Mouse (Mus musculus): Measurements from ENCODE around the gene St8sia2. TPM values are rescaled to one million over a fixed set of nuclear protein-coding genes. Genes with fewer than 3 reads are reported as not detected.

Gene St8sia2
- polyA plus RNA-seq, 1 experiment from 2014 or later = 1.2 TPM

DNA sequence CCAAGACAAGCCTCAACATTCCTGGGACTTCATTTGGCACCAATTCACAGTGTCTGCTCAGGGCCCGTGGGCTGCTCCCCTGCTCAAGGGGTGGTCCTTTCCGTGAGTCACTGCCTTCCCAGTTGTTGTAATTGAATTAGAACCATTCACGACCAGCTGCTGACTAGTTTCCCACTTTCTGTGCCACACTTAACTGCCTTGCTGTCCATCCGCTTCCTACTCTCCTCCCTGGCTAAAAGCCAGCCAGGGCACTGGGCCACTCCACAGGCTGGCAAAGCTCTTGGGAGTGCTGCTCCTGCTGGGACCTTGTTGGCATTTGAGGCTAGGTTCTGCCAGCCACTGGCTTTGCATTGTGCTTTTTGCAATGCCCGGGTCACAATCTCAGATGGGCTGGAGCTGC is 59.0 kb downstream of the St8sia2 start:
- H3K36me3 ChIP-seq (ENCODE audit: control insufficient read depth, insufficient read depth) = no peaks in the 10 kb centered on the region
- H3K9me3 ChIP-seq (ENCODE audit: control insufficient read depth) = no peaks in the 10 kb centered on the region
- no peak overlapping the region for H3K4me3 ChIP-seq (ENCODE audit: low read depth, low read length)
- WGBS = 62% methylated on average over 5 of the region's 5 CpGs
- TF ChIP-seq CTCF (IDR thresholded peaks at IDR 0.05; ENCODE audit: low read depth) = no peak
- H3K27me3 ChIP-seq (replicated peaks; ENCODE audit: control insufficient read depth, insufficient read depth, low read length) = no peaks in the 10 kb centered on the region
- no peak overlapping the region for H3K4me2 ChIP-seq (replicated peaks; ENCODE audit: low read depth)
- no peak for ATAC-seq
- H3K4me1 ChIP-seq (replicated peaks; ENCODE audit: control insufficient read depth, insufficient read depth, low read length) = no peaks in the 10 kb centered on the region
- no peak overlapping the region for H3K27ac ChIP-seq (ENCODE audit: low read depth, low read length)
- H3K9ac ChIP-seq (ENCODE audit: low read depth, low read length) = no peak overlapping the region

- ATAC-seq = no peak
- Histone ChIP-seq H3K4me3 (ENCODE audit: low read depth, low read length) (no peak overlapping the region), H3K9me3 (ENCODE audit: control insufficient read depth) (no peaks in the 10 kb centered on the region), H3K4me1 (replicated peaks; ENCODE audit: control insufficient read depth, insufficient read depth, low read length) (no peaks in the 10 kb centered on the region), H3K27me3 (replicated peaks; ENCODE audit: control insufficient read depth, insufficient read depth, low read length) (no peaks in the 10 kb centered on the region), H3K27ac (ENCODE audit: low read depth, low read length) (no peak overlapping the region), H3K36me3 (ENCODE audit: control insufficient read depth, insufficient read depth) (no peaks in the 10 kb centered on the region), H3K4me2 (replicated peaks; ENCODE audit: low read depth) (no peak overlapping the region), H3K9ac (ENCODE audit: low read depth, low read length) (no peak overlapping the region)
- WGBS = 88% methylated on average over 4 of the region's 4 CpGs
- no peak for TF ChIP-seq CTCF (IDR thresholded peaks at IDR 0.05; ENCODE audit: low read depth)
Measured at GRCm38 (mm10) chr7:73953131-73953530, 60.4 kb downstream of the St8sia2 start.

DNA sequence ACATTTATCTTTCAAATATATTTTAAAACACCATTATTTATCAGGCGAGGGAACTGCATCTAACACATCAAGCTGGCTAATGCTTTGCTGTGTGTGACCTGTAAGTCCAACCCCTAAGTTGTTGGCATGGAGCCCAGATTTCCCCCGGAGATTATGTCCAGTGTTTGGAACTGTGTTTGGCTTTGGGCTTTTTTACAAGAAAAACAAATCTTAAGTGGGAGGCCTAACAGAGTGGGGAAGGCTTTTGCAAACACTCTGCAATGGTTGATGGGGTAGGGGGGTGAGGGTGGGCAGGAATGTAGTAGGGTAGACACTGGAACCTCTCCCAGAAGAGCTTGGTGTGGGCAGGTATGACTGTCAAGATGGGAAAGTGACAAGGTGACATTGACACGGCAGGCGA is 71.8 kb downstream of the St8sia2 start:
- Histone ChIP-seq H3K27ac (ENCODE audit: low read depth, low read length) (no peak overlapping the region), H3K4me1 (replicated peaks; ENCODE audit: control insufficient read depth, insufficient read depth, low read length) (no peaks in the 10 kb centered on the region), H3K27me3 (replicated peaks; ENCODE audit: control insufficient read depth, insufficient read depth, low read length) (no peaks in the 10 kb centered on the region), H3K4me2 (replicated peaks; ENCODE audit: low read depth) (no peak overlapping the region), H3K36me3 (ENCODE audit: control insufficient read depth, insufficient read depth) (no peaks in the 10 kb centered on the region), H3K4me3 (ENCODE audit: low read depth, low read length) (no peak overlapping the region), H3K9ac (ENCODE audit: low read depth, low read length) (no peak overlapping the region), H3K9me3 (ENCODE audit: control insufficient read depth) (no peaks in the 10 kb centered on the region)
- TF ChIP-seq CTCF (IDR thresholded peaks at IDR 0.05; ENCODE audit: low read depth) = no peak
- 35% methylated on average over 4 of the region's 4 CpGs for WGBS
- ATAC-seq = no peak

GRCm38 (mm10) chr7:73939236-73939635 is 74.3 kb downstream of the St8sia2 start:
- Histone ChIP-seq H3K9ac (ENCODE audit: low read depth, low read length) (no peak overlapping the region), H3K9me3 (ENCODE audit: control insufficient read depth) (no peaks in the 10 kb centered on the region), H3K36me3 (ENCODE audit: control insufficient read depth, insufficient read depth) (no peaks in the 10 kb centered on the region), H3K4me2 (replicated peaks; ENCODE audit: low read depth) (no peak overlapping the region), H3K4me3 (ENCODE audit: low read depth, low read length) (no peak overlapping the region), H3K27ac (ENCODE audit: low read depth, low read length) (no peak overlapping the region), H3K4me1 (replicated peaks; ENCODE audit: control insufficient read depth, insufficient read depth, low read length) (no peaks in the 10 kb centered on the region), H3K27me3 (replicated peaks; ENCODE audit: control insufficient read depth, insufficient read depth, low read length) (no peaks in the 10 kb centered on the region)
- no peak for TF ChIP-seq CTCF (IDR thresholded peaks at IDR 0.05; ENCODE audit: low read depth)
- 86% methylated on average over 8 of the region's 8 CpGs for WGBS
- ATAC-seq = no peak

DNA sequence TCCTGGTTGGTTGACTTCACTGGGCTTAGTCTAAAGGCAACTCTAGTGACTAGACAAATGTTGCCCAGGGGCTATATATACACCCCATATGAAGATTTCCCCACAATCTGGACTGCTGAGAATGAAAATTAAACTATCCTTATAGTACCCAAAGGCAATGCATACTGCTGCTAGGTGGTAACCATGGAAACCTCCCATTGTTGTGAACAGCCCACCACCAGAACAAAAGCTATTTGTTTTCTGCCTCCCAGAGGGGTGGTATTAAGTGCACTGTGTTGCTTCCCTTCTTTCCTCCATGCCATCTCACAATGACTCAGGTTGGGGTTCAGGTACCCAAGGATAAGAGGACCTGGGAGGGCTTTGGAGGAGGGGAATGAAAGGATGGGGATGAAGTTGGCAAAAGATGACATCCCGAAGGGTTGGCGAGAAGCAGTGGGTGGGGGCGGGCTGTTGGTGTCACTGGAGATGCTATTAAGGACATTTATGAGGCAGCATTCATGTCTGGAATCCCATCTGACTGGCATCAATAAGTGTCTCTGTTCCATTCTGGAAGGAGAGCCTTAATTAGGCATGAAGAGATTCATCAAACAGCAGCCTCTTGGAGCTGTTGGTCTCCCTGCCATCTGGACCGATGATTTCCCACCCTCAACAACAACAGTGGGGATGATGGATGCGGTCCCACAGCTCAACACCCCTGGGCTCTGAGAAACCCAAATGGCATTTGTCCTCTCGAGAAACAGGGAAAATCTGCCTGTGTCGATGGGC is 75.3 kb downstream of the St8sia2 start:
- Histone ChIP-seq H3K4me1 (replicated peaks; ENCODE audit: control insufficient read depth, insufficient read depth, low read length) (no peaks in the 10 kb centered on the region), H3K27ac (ENCODE audit: low read depth, low read length) (no peak overlapping the region), H3K9me3 (ENCODE audit: control insufficient read depth) (no peaks in the 10 kb centered on the region), H3K4me2 (replicated peaks; ENCODE audit: low read depth) (no peak overlapping the region), H3K9ac (ENCODE audit: low read depth, low read length) (no peak overlapping the region), H3K4me3 (ENCODE audit: low read depth, low read length) (no peak overlapping the region), H3K27me3 (replicated peaks; ENCODE audit: control insufficient read depth, insufficient read depth, low read length) (no peaks in the 10 kb centered on the region), H3K36me3 (ENCODE audit: control insufficient read depth, insufficient read depth) (no peaks in the 10 kb centered on the region)
- no peak for TF ChIP-seq CTCF (IDR thresholded peaks at IDR 0.05; ENCODE audit: low read depth)
- 90% methylated on average over 7 of the region's 7 CpGs for WGBS
- ATAC-seq = no peak

- no peak overlapping the region for H3K27ac ChIP-seq (ENCODE audit: low read depth, low read length)
- H3K9ac ChIP-seq (ENCODE audit: low read depth, low read length) = no peak overlapping the region
- no peaks in the 10 kb centered on the region for H3K36me3 ChIP-seq (ENCODE audit: control insufficient read depth, insufficient read depth)
- H3K4me2 ChIP-seq (replicated peaks; ENCODE audit: low read depth) = no peak overlapping the region
- TF ChIP-seq CTCF (IDR thresholded peaks at IDR 0.05; ENCODE audit: low read depth) = no peak
- no peaks in the 10 kb centered on the region for H3K4me1 ChIP-seq (replicated peaks; ENCODE audit: control insufficient read depth, insufficient read depth, low read length)
- ATAC-seq = no peak
- no peaks in the 10 kb centered on the region for H3K9me3 ChIP-seq (ENCODE audit: control insufficient read depth)
- H3K4me3 ChIP-seq (ENCODE audit: low read depth, low read length) = no peak overlapping the region
- 61% methylated on average over 3 of the region's 3 CpGs for WGBS
- H3K27me3 ChIP-seq (replicated peaks; ENCODE audit: control insufficient read depth, insufficient read depth, low read length) = no peaks in the 10 kb centered on the region
Measured at GRCm38 (mm10) chr7:73936119-73936518, 77.4 kb downstream of the St8sia2 start.
